Comparison of ENCODE assay signal across 9 mouse cellular contexts in genomic region chr5:114565305-114565704, GRCm38 (mm10). TPM values are rescaled to one million over a fixed set of nuclear protein-coding genes. Genes with fewer than 3 reads are reported as not detected.
A peak's percentile ranks its signal among the peaks of the same experiment; 100 is the strongest.
DNase-seq lines count a peak whose midpoint lies in the region; ATAC-seq and TF ChIP-seq lines count a peak whose summit lies in the region.
"Had no signal": no experiment of that assay in that cellular context is flagged by ENCODE, and none has a peak within 500 bp of the region (broad histone marks: within the 10 kb centered on the region; RNA-seq: fewer than 3 reads in every experiment).

No protein-coding gene starts in this region.

- H3K27me3 ChIP-seq in hindbrain, embryonic 16.5 days (replicated peaks; ENCODE audit: control insufficient read depth, insufficient read depth, low read length): no peaks in the 10 kb centered on the region
- H3K27me3 ChIP-seq in liver, postnatal 0 days (ENCODE audit: insufficient read depth, low read length): peaks cover 17% of the 10 kb centered on the region

- no peak overlapping the region for H3K27ac ChIP-seq in hindbrain, embryonic 16.5 days (ENCODE audit: low read depth, low read length)
- H3K27ac ChIP-seq in liver, postnatal 0 days (ENCODE audit: low read depth): peak overlapping the region; percentile 72
- H3K27ac ChIP-seq: neural tube, embryonic 12.5 days had no signal

- no peak for ATAC-seq in cerebellum, adult (ENCODE audit: insufficient number of reproducible peaks, low FRiP score, low TSS enrichment)
- no peak for ATAC-seq in hindbrain, embryonic 16.5 days
- peak; percentile 12; the same call in 1 of the 2 replicates for ATAC-seq in liver, postnatal 0 days

- TF ChIP-seq EP300 in liver, postnatal 0 days (IDR thresholded peaks at IDR 0.05; ENCODE audit: low read depth): peak; percentile 26; the same call in 1 of the 2 replicates

- H3K4me3 ChIP-seq in hindbrain, embryonic 16.5 days (ENCODE audit: low read length): no peak overlapping the region
- no peak overlapping the region for H3K4me3 ChIP-seq in liver, postnatal 0 days (ENCODE audit: low read depth, low read length)
- H3K4me3 ChIP-seq: neural tube, embryonic 12.5 days had no signal

- peak; percentile 67 for DNase-seq in cerebellum, adult 11-12 months
- peak; percentile 74 for DNase-seq in cerebellum, adult 9-11 months
- DNase-seq in liver, postnatal 0 days: peak; percentile 81
- DNase-seq in urinary bladder, postnatal 10 days (ENCODE audit: low spot score): peak; percentile 28
- DNase-seq in frontal cortex, postnatal 25 days (ENCODE audit: low spot score in 2 of 2): no peak
- DNase-seq in gastrocnemius, postnatal 14 days: no peak

- TF ChIP-seq CTCF in liver, postnatal 0 days (IDR thresholded peaks at IDR 0.05; ENCODE audit: low read depth): no peak

- H3K9ac ChIP-seq in hindbrain, embryonic 16.5 days (ENCODE audit: low read depth, low read length): 0 out of 2 replicates have a peak overlapping the region, but pooled peaks have one; percentile 27
- no peak overlapping the region for H3K9ac ChIP-seq in liver, postnatal 0 days (replicated peaks)
- H3K9ac ChIP-seq: neural tube, embryonic 12.5 days had no signal

- no peaks in the 10 kb centered on the region; the same call in 1 of the 2 replicates for H3K9me3 ChIP-seq in hindbrain, embryonic 16.5 days (ENCODE audit: control insufficient read depth, low read length)
- no peaks in the 10 kb centered on the region for H3K9me3 ChIP-seq in liver, postnatal 0 days (ENCODE audit: low read length)

- intact Hi-C loops in gastrocnemius, postnatal 14 days (cut with DNase I; ENCODE audit: low total_unique reads): loop anchor here (5.0 kb wide), 1 partner anchor 103 kb away; no protein-coding TSS in a partner anchor

- H3K36me3 ChIP-seq in hindbrain, embryonic 16.5 days (ENCODE audit: control insufficient read depth, insufficient read depth, low read length): no peaks in the 10 kb centered on the region
- no peaks in the 10 kb centered on the region for H3K36me3 ChIP-seq in liver, postnatal 0 days (replicated peaks; ENCODE audit: insufficient read depth, low read length)
- H3K36me3 ChIP-seq: neural tube, embryonic 12.5 days had no signal

- peaks cover 13% of the 10 kb centered on the region for H3K4me1 ChIP-seq in hindbrain, embryonic 16.5 days (ENCODE audit: control insufficient read depth, insufficient read depth, low read depth, low read length)
- H3K4me1 ChIP-seq in liver, postnatal 0 days (ENCODE audit: insufficient read depth): peaks cover 12% of the 10 kb centered on the region

- WGBS in hindbrain, embryonic 16.5 days: 11% methylated on average over 12 of the region's 12 CpGs
- WGBS in liver, postnatal 0 days (ENCODE audit: insufficient replicate concordance): 10% methylated on average over 12 of the region's 12 CpGs

- H3K4me2 ChIP-seq in hindbrain, embryonic 16.5 days (ENCODE audit: low read length): peak overlapping the region; percentile 5; the same call in 1 of the 2 replicates
- H3K4me2 ChIP-seq in liver, postnatal 0 days (ENCODE audit: low read depth, low read length): peak overlapping the region; percentile 22
- H3K4me2 ChIP-seq: neural tube, embryonic 12.5 days had no signal

RNA-seq across cellular contexts. Expression of gene Fam222a, which starts 2.5 kb away (rescaled TPM):
- polyA plus RNA-seq in hindbrain, embryonic 16.5 days (2015; fragmentation: Nextera tagmentation; extraction: Ambion mirVana): 4.7 and 4.9 TPM in 2 replicates
- 0.80 and 1.8 TPM in 2 replicates for polyA plus RNA-seq in liver, postnatal 0 days (2015; fragmentation: Nextera tagmentation; extraction: Ambion mirVana)
- under 1 TPM; 0.49 to 0.96 TPM for total RNA-seq in gastrocnemius, postnatal 14 days (2021)

Comparison
In these comparisons a context has a peak if more than half of its experiments do, and no peak if none do; other contexts are left out.
1. DNase-seq: peak in cerebellum, adult 11-12 months (single experiment), cerebellum, adult 9-11 months (single experiment), liver, postnatal 0 days (single experiment) and urinary bladder, postnatal 10 days (single experiment); none in frontal cortex, postnatal 25 days (0 of 2) and gastrocnemius, postnatal 14 days (single experiment).